Mouse (Mus musculus): Measurements from ENCODE around the gene Alkbh2. TPM values are rescaled to one million over a fixed set of nuclear protein-coding genes. Genes with fewer than 3 reads are reported as not detected.

Gene Alkbh2
- total and polyA plus RNA-seq, 3 experiments: 15.2 to 22.6 TPM; not detected in 1

DNA sequence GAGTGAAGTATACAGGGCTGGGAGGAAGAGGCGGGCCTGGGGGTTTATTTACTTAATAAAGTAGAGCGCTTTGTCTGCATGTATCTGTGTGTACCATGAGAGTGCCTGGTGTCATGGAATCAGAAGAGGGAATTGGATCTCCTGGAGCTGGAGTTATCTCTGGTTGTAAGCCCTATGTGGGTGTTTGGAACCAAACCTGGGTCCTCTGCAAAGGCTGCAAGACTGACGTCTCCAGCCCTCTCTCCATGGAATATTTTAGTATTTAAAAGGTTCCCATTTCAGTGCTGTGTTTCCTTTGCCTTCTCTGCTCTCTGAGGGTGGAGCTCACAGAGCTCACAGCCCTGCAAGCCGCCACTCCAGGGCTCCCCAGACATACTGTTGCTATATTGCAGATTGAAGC lies 8.2 kb downstream of the Alkbh2 start:
- Histone ChIP-seq H3K9ac (ENCODE audit: control insufficient read depth, low read depth, low read length, poor library complexity, severe bottlenecking) (no peak overlapping the region), H3K36me3 (ENCODE audit: control insufficient read depth in 1 of 2, insufficient read depth in 2 of 2, low read length in 2 of 2) (peaks cover 0 to 2% of the 10 kb centered on the region in 2 experiments; a peak in 2 of 4 replicates)

GRCm38 (mm10) chr5:114116586-114116985 lies 11.4 kb downstream of the Alkbh2 start:
- no peaks in the 10 kb centered on the region for H3K36me3 ChIP-seq (ENCODE audit: control insufficient read depth in 1 of 2, insufficient read depth in 2 of 2, low read length in 2 of 2)

More for the DNA sequence above, 8.2 kb downstream of the Alkbh2 start:
- H3K4me3 ChIP-seq (ENCODE audit: control insufficient read depth in 1 of 2, insufficient read depth in 1 of 2, low read depth in 2 of 2, low read length in 2 of 2): no peak overlapping the region
- no peak for DNase-seq (ENCODE audit: low read depth, low spot score)
- no peaks in the 10 kb centered on the region for H3K79me2 ChIP-seq (ENCODE audit: control insufficient read depth, insufficient read depth, low read length, poor library complexity)
- no peaks in the 10 kb centered on the region for H3K9me3 ChIP-seq (replicated peaks; ENCODE audit: insufficient read depth, low read length)
- H3K27ac ChIP-seq (ENCODE audit: control insufficient read depth, low read depth, low read length): no peak overlapping the region
- no peaks in the 10 kb centered on the region for H3K27me3 ChIP-seq (ENCODE audit: control insufficient read depth in 1 of 2, insufficient read depth in 2 of 2, low read length in 2 of 2)
- TF ChIP-seq ZKSCAN1 (IDR thresholded peaks at IDR 0.05; ENCODE audit: low read depth, low read length) (no peak), ELF1 (IDR thresholded peaks at IDR 0.05; ENCODE audit: low read depth, low read length) (no peak), NRF1 (IDR thresholded peaks at IDR 0.05; ENCODE audit: insufficient read depth, low read depth, low read length, poor library complexity, severe bottlenecking) (no peak), GATA1 (IDR thresholded peaks at IDR 0.05; ENCODE audit: low read depth, low read length) (no peak), SMC3 (IDR thresholded peaks at IDR 0.05; ENCODE audit: low read depth, low read length) (no peak), MEF2A (IDR thresholded peaks at IDR 0.05; ENCODE audit: extremely low read depth, insufficient replicate concordance, low read depth, low read length, poor library complexity, severe bottlenecking) (no peak), MAX (IDR thresholded peaks at IDR 0.05; ENCODE audit: low read length) (no peak), CHD1 (IDR thresholded peaks at IDR 0.05; ENCODE audit: low read depth, low read length) (no peak), MAFK (IDR thresholded peaks at IDR 0.05; ENCODE audit: borderline replicate concordance, low read depth, low read length) (no peak), HCFC1 (IDR thresholded peaks at IDR 0.05; ENCODE audit: low read depth, low read length) (no peak), CHD2 (IDR thresholded peaks at IDR 0.05; ENCODE audit: low read length) (no peak), RAD21 (IDR thresholded peaks at IDR 0.05; ENCODE audit: low read depth, low read length) (no peak), RCOR1 (IDR thresholded peaks at IDR 0.05; ENCODE audit: low read depth, low read length) (no peak), USF2 (IDR thresholded peaks at IDR 0.05; ENCODE audit: borderline replicate concordance in 1 of 2, insufficient read depth in 1 of 2, low read depth in 1 of 2, low read length in 2 of 2) (no peak)
- H3K4me1 ChIP-seq (ENCODE audit: control insufficient read depth in 1 of 2, insufficient read depth in 2 of 2, low read length in 2 of 2): no peaks in the 10 kb centered on the region; a peak in 1 of 4 replicates

More at GRCm38 (mm10) chr5:114116586-114116985, 11.4 kb downstream of the Alkbh2 start:
- Histone ChIP-seq H3K27ac (ENCODE audit: control insufficient read depth, low read depth, low read length) (no peak overlapping the region), H3K9me3 (replicated peaks; ENCODE audit: insufficient read depth, low read length) (no peaks in the 10 kb centered on the region), H3K4me3 (ENCODE audit: control insufficient read depth in 1 of 2, insufficient read depth in 1 of 2, low read depth in 2 of 2, low read length in 2 of 2) (no peak overlapping the region), H3K79me2 (ENCODE audit: control insufficient read depth, insufficient read depth, low read length, poor library complexity) (no peaks in the 10 kb centered on the region), H3K9ac (ENCODE audit: control insufficient read depth, low read depth, low read length, poor library complexity, severe bottlenecking) (no peak overlapping the region), H3K27me3 (ENCODE audit: control insufficient read depth in 1 of 2, insufficient read depth in 2 of 2, low read length in 2 of 2) (no peaks in the 10 kb centered on the region), H3K4me1 (ENCODE audit: control insufficient read depth in 1 of 2, insufficient read depth in 2 of 2, low read length in 2 of 2) (no peaks in the 10 kb centered on the region)
- TF ChIP-seq GABPA (IDR thresholded peaks at IDR 0.05; ENCODE audit: low read depth, low read length): no peak
- TF ChIP-seq BHLHE40 (IDR thresholded peaks at IDR 0.05; ENCODE audit: borderline replicate concordance, low read depth, low read length): no peak
- no peak for TF ChIP-seq MXI1 (IDR thresholded peaks at IDR 0.05; ENCODE audit: low read depth, low read length)
- TF ChIP-seq MEF2A (IDR thresholded peaks at IDR 0.05; ENCODE audit: extremely low read depth, insufficient replicate concordance, low read depth, low read length, poor library complexity, severe bottlenecking): no peak
- no peak for TF ChIP-seq SIN3A (IDR thresholded peaks at IDR 0.05; ENCODE audit: low read length)
- TF ChIP-seq ZNF384 (IDR thresholded peaks at IDR 0.05; ENCODE audit: low read depth, low read length): no peak
- no peak for TF ChIP-seq MAZ (IDR thresholded peaks at IDR 0.05; ENCODE audit: low read depth, low read length)
- no peak for TF ChIP-seq USF1 (IDR thresholded peaks at IDR 0.05; ENCODE audit: low read depth, low read length)
- no peak for TF ChIP-seq TAL1 (IDR thresholded peaks at IDR 0.05; ENCODE audit: low read length)
- TF ChIP-seq ZKSCAN1 (IDR thresholded peaks at IDR 0.05; ENCODE audit: low read depth, low read length): no peak
- TF ChIP-seq CHD2 (IDR thresholded peaks at IDR 0.05; ENCODE audit: low read length): no peak
- no peak for DNase-seq (ENCODE audit: low read depth, low spot score)

Data from MEL (cell line).